Mouse (Mus musculus): Measurements from ENCODE around the gene Fam83g.

Gene Fam83g

DNA sequence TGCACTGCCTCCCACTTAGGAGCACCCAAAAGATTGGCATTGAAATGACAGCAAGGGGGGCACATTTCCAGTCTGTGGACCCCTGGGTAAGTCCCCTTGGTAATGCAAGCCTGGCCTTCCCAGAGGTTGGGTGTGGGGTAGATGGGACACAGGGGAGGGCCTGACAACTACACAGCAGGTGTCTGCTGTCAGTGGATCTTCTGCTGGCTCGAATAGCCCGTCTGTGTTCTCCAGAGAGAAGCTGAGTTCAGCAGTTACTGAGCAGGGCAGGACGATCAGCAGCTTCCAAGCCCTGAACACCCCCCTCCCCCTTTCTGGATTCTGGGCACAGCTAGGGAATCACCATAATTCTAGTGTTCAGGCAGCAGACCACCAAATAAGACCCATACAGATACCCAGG lies 35.5 kb downstream of the Fam83g start:
- DNase-seq: no peak

DNA sequence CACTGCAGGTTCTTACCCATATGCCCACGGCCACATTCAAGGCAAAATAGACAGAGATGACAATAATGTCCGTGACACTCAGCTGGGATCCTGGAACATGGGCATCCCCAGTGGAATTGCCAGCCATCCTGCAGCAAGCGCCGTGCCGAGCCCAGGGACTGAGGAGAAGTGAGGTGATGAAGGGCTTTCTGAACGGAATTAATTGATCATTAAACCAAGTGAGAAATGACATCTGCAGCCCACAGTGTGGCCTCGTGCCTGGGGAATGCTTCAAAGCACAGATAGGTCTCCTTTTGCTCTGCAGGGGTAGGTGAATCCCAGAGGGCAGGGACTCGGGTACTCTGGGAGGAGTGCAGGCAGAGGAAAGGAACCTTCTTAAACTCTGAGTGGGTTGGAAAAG lies 35.9 kb downstream of the Fam83g start:
- no peak for DNase-seq

DNA sequence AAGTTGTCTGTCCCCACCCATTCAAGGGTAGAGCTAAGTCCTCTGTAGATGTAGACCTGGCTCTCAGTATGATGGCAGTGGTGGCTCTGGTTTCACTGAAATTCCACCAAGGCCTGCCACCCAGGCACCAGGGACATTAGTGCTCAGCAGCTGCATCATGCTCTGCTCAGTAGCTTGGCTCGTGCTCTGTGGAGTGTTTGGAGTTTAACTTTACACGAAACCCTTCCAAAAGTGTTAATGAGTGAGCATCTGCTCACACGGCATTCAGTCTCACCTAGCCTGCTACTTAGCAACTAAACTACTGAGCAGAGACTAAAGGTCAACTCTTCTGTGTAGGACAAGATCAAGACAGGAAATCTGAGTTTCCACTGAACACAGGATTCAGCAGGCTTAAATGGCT lies 36.7 kb downstream of the Fam83g start, which contains the start of gene Slc5a10:
Gene Slc5a10 (minus strand): TSS at position 191 of the 400 bp plus-strand sequence.
- no peak for DNase-seq

DNA sequence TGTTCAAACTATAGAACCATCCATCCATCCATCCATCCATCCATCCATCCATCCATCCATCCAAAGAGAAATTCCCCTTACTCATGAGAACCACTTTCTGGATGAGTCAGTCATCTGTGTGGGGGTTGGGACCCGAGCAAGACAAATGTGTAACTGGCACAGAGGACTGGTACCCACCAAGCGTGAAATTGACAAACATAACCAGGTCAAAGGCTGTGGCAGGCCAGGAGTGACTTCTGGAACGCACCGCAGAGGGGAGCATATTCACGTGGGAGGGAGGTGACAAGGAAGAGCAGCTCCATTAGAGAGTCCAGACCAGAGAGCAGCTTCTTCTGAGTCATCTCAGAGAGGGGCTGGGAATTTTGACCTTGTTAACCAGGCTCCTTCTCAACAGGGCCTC lies 38.2 kb downstream of the Fam83g start:
- no peak for DNase-seq

DNA sequence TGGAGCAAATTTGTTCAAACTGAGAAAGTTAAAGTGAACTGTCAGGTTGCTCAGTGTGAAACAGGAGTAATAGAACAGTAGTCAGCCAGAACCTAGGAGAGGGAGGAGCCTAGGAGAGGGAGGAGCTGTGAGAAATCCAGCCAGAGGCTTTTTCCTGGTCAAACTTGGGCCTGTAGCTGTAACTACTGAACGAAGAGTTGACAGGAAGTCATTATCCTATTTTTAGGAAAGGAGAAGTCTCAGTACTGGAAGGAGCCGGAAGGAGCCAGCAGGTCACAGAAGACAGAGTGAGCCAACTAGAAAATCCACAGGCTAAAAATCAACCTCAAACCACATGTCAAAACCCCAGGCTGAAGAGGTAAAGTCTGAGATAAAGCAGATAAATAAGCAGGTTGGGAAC lies 44.1 kb downstream of the Fam83g start:
- no peak for DNase-seq

DNA sequence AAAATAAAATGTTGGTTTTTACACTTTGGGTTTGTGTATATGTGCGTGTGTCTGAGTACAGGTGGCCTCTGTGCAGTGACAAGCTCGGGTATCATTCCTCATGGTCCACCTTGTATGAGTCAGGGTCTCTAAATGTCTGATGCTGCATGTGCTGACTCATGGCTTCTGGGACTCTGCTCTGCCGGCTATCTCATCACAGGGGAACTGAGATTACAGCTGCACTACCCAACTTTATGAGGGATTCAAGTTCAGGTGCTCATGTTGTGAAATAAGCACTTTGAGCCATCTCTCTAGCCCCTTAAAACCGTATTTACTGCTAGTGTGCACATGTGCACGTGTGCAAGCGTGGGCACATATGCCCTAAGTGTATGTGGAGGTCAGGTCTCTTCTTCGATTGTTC lies 48.8 kb downstream of the Fam83g start:
- DNase-seq: no peak

DNA sequence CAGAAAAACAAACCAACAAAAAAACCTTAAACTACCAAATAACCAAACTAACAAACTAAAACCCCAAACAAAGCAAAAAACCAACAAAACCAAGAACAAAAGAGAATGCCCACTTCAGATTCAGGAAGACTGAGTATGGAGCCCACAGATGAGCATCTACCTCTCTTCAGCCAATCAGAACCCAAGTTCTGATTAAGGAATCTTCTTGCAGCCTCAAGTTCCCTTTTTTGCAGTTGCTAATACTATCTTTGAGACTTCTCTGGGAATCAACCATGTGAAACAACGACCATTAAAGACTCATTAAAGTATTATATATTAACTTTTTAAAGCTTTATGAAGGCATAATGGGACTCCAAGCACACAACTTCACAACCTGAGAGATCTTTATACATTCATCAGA lies 53.4 kb downstream of the Fam83g start:
- DNase-seq: no peak

DNA sequence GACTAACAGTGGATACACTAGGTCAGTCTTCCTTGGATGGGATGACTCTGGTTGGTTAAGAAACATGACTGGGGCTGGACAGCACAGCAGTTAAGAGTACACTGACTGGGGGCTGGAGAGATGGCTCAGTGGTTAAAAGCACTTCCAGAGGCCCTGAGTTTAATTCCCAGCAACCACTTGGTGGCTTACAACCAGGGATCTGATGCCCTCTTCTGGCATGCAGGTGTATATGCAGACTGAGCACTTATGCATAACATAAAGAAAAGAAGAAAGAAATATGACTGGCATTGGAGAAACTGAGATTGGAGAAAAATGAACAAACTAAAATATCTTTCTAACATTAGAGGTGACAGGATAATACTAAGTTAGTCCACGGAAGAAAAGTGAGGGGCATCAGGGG lies 56.6 kb downstream of the Fam83g start:
- DNase-seq: no peak

DNA sequence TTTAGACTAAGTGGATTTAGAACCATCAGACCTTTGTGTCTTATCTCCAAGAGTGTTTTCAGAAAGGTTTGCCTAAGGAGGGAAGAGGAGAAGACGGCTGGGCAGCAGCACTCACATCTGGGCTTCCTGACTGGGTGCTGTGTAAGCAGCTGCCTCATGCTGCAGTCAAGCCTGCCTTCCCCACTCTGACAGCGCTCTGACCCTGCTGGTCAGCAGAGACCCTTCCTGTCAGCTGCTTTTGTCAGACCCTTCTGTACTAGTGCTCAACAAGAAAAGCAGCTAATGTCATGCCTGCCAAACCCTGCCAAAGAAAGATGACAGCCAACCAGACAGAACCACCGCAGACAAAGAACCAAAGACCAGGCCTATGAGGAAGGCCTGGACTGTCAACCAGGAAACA lies 59.9 kb downstream of the Fam83g start:
- no peak for DNase-seq

DNA sequence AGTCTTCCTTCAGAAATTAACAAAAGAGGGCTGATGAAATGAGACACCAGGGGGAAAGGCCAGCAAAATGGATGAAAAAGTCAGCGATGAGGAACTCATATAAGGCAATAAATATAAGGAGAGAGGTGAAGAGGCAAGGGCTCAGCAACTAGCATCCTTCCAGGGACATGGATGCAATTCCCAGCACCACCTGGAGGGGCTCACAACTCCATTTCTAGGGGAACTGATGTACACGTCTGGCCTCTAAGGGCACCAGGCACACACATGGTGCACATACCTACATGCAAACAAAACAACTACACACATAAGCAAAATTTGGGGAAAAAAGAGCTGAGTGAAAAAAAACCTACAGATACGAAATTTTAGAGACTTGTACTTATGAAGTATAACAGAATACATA lies 60.6 kb downstream of the Fam83g start:
- DNase-seq: no peak

DNA sequence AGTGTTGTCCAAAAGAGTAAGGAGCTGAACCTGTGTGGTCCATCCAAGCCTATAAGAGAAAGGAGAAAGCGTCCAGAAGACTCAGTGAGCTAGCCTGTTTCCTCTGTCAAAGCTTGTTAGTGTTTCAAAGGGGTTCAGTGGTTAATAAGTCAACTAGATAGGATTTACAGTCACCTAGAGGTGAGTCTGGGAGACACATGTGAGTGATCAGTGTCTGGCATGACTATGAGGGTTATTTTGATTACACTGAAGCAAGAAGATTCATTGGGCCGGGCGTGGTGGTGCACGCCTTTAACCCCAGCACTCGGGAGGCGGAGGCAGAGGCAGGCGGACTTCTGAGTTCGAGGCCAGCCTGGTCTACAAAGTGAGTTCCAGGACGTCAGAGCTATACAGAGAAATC lies 61.9 kb downstream of the Fam83g start:
- no peak for DNase-seq

DNA sequence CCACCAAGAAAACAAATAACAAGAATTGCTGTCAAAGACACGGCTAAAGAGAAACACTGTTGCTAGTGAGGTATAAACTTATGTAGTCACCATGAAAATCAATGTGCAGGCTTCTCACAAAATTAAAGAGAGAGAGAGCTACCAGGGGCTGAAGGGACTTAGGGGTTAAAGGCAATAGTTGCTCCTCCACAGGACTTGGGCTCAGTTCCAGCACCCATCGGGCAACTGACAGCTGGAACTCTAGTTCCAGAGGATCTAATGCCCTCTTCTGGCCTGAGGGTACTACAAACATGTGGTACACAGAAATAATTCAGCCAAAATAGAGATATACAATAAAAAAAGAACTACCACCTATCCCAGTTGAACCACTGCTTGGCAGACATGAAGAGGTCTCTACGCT lies 63.3 kb downstream of the Fam83g start:
- no peak for DNase-seq

DNA sequence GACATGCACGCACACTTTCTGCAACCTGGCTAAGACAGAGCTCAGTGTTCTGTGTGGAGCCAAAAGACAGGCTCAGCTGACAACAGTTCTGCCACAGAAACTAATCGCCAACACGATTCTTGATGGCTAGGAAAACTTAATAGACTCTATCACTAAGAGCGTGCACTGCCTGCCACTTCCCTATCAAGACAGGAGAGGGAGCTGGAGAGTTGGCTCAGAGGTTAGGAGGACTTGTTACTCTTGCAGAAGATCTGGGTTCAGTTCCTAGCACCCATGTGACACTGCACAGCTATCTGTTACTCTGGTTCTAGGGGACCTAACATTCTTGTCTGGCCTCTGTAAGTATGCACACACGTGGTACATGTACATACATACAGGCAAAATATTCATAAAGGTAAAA lies 67.7 kb downstream of the Fam83g start:
- no peak for DNase-seq

DNA sequence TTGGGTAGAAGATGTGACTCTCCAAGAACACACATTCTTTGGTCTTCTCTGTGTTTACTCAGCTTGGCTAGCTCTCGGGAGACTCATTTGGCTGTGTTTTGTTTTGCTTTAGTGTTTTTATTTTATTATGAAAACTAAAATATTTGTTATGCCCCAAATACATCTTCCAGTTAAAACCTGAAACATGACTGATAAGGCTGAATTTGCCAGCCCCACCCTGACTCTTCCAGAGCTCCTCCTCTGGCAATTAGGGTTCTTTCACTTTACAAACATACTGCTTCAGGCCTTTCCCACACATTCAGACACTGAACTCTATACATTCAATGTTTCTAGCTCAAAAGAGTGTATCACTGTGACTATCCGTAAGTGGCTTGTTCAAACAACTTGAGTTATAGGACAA lies 73.3 kb downstream of the Fam83g start:
- DNase-seq: no peak

Measured in right cerebral cortex, postnatal 4 days (tissue).